Mouse (Mus musculus) liver, postnatal 0 days (tissue): ENCODE measurements around the gene Flt1. TPM values are rescaled to one million over a fixed set of nuclear protein-coding genes. Genes with fewer than 3 reads are reported as not detected.

ENCODE experiments used
- ATAC-seq: fragments of 200-750 bp; cut with Nextera tagmentation; 2 replicates; pipeline ENCODE4 v1.8.0; 2017; ENCODE audit warnings: mild to moderate bottlenecking, moderate library complexity
- DNase-seq: peaks from one replicate; pipeline ENCODE4 v3.0.0-alpha.2; 2016
- H3K27ac ChIP-seq: fragments of 300-500 bp; sonication (generic); 2 replicates; pipeline ENCODE4 v1.5.1; 2014; ENCODE audit warnings: antibody characterized with exemption, moderate library complexity, mild to moderate bottlenecking, low read depth
- H3K27me3 ChIP-seq: fragments of 300-500 bp; sonication (generic); 2 replicates; pipeline ENCODE4 v1.6.1; 2014; ENCODE audit warnings: low read length, control low read depth, mixed read lengths; ENCODE audit not compliant: insufficient read depth
- H3K36me3 ChIP-seq: fragments of 300-500 bp; sonication (generic); replicated peaks from 2 replicates; pipeline ENCODE4 v1.6.1; 2014; ENCODE audit warnings: mild to moderate bottlenecking, control low read depth, low read length, moderate library complexity, mixed read lengths; ENCODE audit not compliant: insufficient read depth
- H3K4me1 ChIP-seq: fragments of 300-500 bp; sonication (generic); 2 replicates; pipeline ENCODE4 v1.6.1; 2014; ENCODE audit warnings: antibody characterized with exemption, mild to moderate bottlenecking, control low read depth; ENCODE audit not compliant: insufficient read depth
- H3K4me2 ChIP-seq: fragments of 300-500 bp; sonication (generic); 2 replicates; pipeline ENCODE4 v1.6.1; 2014; ENCODE audit warnings: low read depth, mild to moderate bottlenecking, low read length, moderate library complexity, mixed read lengths
- H3K4me3 ChIP-seq: fragments of 300-500 bp; sonication (generic); 2 replicates; pipeline ENCODE4 v1.5.1; 2014; ENCODE audit warnings: low read depth, low read length
- H3K9ac ChIP-seq: fragments of 300-500 bp; sonication (generic); replicated peaks from 2 replicates; pipeline ENCODE4 v1.6.1; 2014; ENCODE audit warnings: mild to moderate bottlenecking, moderate library complexity
- H3K9me3 ChIP-seq: fragments of 300-500 bp; sonication (generic); 2 replicates; pipeline ENCODE4 v1.6.1; 2016; ENCODE audit warnings: mild to moderate bottlenecking, control low read depth, low read length, mixed read lengths
- CTCF ChIP-seq: sonication (generic); IDR thresholded peaks from 2 replicates; pipeline ENCODE4 v1.5.1; 2016; ENCODE audit warnings: antibody characterized with exemption, low read depth
- EP300 ChIP-seq: IDR thresholded peaks from 2 replicates; pipeline ENCODE4 v1.6.1; 2016; ENCODE audit warnings: antibody characterized with exemption, low read depth, mild to moderate bottlenecking
- WGBS: fragments of 180-500 bp; shearing (Covaris S2); extraction: QIAGEN DNeasy Blood & Tissue Kit; methylation state at CpG from one replicate; pipeline ENCODE4 v1.1.7; 2014; ENCODE audit not compliant: insufficient replicate concordance; 5-methylcytosine and 5-hydroxymethylcytosine counted together
- polyA plus RNA-seq: library from polyadenylated mRNA; unstranded; fragments of >200 nt; fragmentation: Nextera tagmentation; extraction: Ambion mirVana; gene quantifications from 2 replicates; pipeline ENCODE4 v1.2.1, GENCODE M21; 2015

Gene Flt1
- polyA plus RNA-seq, 1 experiment from 2014 or later, result 2.8 TPM

GRCm38 (mm10) chr5:147727481-147727880 lies 1.7 kb upstream of the Flt1 start:
- Histone ChIP-seq H3K9me3 (no peaks in the 10 kb centered on the region), H3K4me3 (no peak overlapping the region), H3K36me3 (no peaks in the 10 kb centered on the region), H3K4me2 (no peak overlapping the region), H3K4me1 (peaks cover 6% of the 10 kb centered on the region), H3K27ac (no peak overlapping the region), H3K27me3 (peaks cover 57% of the 10 kb centered on the region), H3K9ac (no peak overlapping the region)
- WGBS, result 20% methylated on average over 12 of the region's 12 CpGs
- TF ChIP-seq EP300, result no peak
- no peak for TF ChIP-seq CTCF
- DNase-seq (no peak), ATAC-seq (no peak)

DNA sequence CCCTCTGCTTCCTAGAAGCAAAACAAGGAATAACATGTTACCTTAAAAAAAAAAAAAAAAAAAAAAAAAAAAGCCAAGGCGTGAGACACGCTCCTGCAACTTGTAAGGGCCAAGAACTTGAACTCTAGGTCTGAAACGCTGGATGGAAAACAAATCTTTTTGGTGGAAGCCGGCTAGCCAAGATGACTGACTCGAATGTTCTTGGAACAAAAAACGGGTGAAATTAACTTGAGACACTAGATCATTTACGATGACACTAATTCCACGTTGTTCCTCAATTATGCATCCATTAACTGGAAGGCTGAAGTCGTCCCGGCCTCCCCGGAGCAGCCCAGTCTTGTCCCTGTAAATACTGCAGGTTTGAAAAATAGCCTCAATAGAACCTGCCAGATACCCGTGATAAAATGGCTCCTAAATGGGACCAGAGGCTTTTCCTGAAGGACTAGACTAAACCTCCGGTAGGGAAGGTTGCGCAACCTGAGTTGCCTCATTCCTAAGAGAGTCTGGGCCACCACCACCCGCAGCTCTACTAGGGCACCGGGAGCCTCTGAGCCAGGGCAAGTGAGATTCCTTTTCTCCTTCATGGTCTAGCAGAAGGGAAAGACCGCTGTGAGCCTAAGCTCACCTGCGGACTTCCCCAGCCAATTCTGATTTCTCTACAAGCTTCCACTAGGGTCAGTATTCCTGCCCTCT lies 1.0 kb upstream of the Flt1 start:
- TF ChIP-seq CTCF (no peak), EP300 (no peak)
- Histone ChIP-seq H3K27ac (no peak overlapping the region), H3K4me1 (peaks cover 6% of the 10 kb centered on the region), H3K9me3 (no peaks in the 10 kb centered on the region), H3K9ac (no peak overlapping the region), H3K4me2 (peak overlapping the region; percentile 70; the same call in 1 of the 2 replicates), H3K36me3 (no peaks in the 10 kb centered on the region), H3K4me3 (peak overlapping the region; percentile 47), H3K27me3 (peaks cover 61% of the 10 kb centered on the region)
- DNase-seq, result peak; percentile 46
- ATAC-seq, result no peak
- 5% methylated on average over 18 of the region's 18 CpGs for WGBS

- DNase-seq, result no peak
- Histone ChIP-seq H3K27me3 (peaks cover 68% of the 10 kb centered on the region), H3K4me2 (peak overlapping the region; percentile 70), H3K4me3 (peak overlapping the region; percentile 47), H3K9me3 (no peaks in the 10 kb centered on the region), H3K36me3 (no peaks in the 10 kb centered on the region), H3K27ac (no peak overlapping the region), H3K4me1 (peaks cover 6% of the 10 kb centered on the region), H3K9ac (peak overlapping the region; percentile 34)
- under 1% methylated on average over 55 of the region's 69 CpGs for WGBS
- peak; percentile 20 for ATAC-seq
- TF ChIP-seq CTCF (no peak), EP300 (no peak)
Measured at GRCm38 (mm10) chr5:147724945-147725830, 623 bp downstream of the Flt1 start.

GRCm38 (mm10) chr5:147724391-147724790 lies 1.4 kb downstream of the Flt1 start:
- Histone ChIP-seq H3K9ac (no peak overlapping the region), H3K4me3 (peak overlapping the region; percentile 47), H3K36me3 (no peaks in the 10 kb centered on the region), H3K9me3 (no peaks in the 10 kb centered on the region), H3K27me3 (peaks cover 70% of the 10 kb centered on the region), H3K4me2 (no peak overlapping the region), H3K27ac (no peak overlapping the region), H3K4me1 (peaks cover 6% of the 10 kb centered on the region)
- no peak for ATAC-seq
- no peak for DNase-seq
- TF ChIP-seq EP300 (no peak), CTCF (no peak)
- WGBS, result 2% methylated on average over 14 of the region's 14 CpGs

DNA sequence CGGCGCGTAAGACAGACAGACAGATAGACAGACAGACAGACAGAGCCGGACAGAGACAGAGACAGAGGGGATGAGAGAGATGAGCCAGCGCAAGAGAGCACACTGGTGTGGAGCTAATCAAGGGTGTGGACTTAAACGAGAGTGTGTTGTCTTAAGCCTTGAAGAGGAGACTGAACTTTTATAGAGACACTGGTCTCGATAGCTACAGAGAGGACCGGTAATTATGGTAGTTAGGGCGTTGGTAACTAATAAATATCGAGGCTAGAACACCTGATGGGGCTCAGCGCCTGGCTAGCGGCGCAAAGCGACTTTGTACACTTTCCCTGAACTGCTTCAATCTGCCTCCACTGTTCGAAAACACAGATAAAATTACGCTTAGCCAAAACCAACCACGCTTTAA lies 2.0 kb downstream of the Flt1 start:
- Histone ChIP-seq H3K4me2 (peak overlapping the region; percentile 8; the same call in 1 of the 2 replicates), H3K9me3 (no peaks in the 10 kb centered on the region), H3K4me1 (peaks cover 6% of the 10 kb centered on the region), H3K27ac (no peak overlapping the region), H3K4me3 (peak overlapping the region; percentile 47; the same call in 1 of the 2 replicates), H3K9ac (no peak overlapping the region), H3K27me3 (peaks cover 73% of the 10 kb centered on the region), H3K36me3 (no peaks in the 10 kb centered on the region)
- DNase-seq (no peak), ATAC-seq (no peak)
- TF ChIP-seq CTCF, result no peak
- 7% methylated on average over 17 of the region's 17 CpGs for WGBS

DNA sequence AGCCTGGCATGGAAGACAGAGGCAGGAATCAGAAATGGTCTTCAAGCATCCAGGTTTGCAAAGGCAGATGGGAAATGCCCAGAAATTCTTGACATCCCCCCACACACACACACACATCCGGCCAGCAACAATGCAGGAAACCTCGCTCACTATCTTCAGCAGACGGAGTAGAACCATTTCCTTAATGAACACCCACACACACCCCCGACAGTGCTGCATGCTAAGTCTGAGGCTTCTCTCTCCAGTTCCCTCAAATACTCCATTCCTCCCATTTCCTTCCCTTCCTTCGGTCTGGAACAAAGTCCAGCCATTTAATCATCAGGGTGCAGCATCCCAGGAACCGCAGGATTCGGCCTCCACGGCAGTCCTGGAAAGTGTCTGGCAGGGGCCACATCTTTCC lies 4.4 kb downstream of the Flt1 start:
- peak; percentile 21 for DNase-seq
- H3K4me3 ChIP-seq, result no peak overlapping the region
- H3K27me3 ChIP-seq, result peaks cover 52% of the 10 kb centered on the region
- 29% methylated on average over 8 of the region's 8 CpGs for WGBS
- 0 out of 2 replicates have a peak overlapping the region, but pooled peaks have one; percentile 24 for H3K4me2 ChIP-seq
- H3K27ac ChIP-seq, result no peak overlapping the region
- TF ChIP-seq CTCF (no peak), EP300 (no peak)
- ATAC-seq, result peak; percentile 56
- no peak overlapping the region for H3K9ac ChIP-seq
- H3K9me3 ChIP-seq, result no peaks in the 10 kb centered on the region
- H3K36me3 ChIP-seq, result no peaks in the 10 kb centered on the region
- H3K4me1 ChIP-seq, result peaks cover 6% of the 10 kb centered on the region
